Mouse (Mus musculus): ENCODE results near the gene Jakmip3. TPM values are rescaled to one million over a fixed set of nuclear protein-coding genes. Genes with fewer than 3 reads are reported as not detected.

Gene Jakmip3
- polyA plus RNA-seq (2015; fragmentation: Nextera tagmentation; extraction: Ambion mirVana), result 1.2 and 2.2 TPM in 2 replicates

DNA sequence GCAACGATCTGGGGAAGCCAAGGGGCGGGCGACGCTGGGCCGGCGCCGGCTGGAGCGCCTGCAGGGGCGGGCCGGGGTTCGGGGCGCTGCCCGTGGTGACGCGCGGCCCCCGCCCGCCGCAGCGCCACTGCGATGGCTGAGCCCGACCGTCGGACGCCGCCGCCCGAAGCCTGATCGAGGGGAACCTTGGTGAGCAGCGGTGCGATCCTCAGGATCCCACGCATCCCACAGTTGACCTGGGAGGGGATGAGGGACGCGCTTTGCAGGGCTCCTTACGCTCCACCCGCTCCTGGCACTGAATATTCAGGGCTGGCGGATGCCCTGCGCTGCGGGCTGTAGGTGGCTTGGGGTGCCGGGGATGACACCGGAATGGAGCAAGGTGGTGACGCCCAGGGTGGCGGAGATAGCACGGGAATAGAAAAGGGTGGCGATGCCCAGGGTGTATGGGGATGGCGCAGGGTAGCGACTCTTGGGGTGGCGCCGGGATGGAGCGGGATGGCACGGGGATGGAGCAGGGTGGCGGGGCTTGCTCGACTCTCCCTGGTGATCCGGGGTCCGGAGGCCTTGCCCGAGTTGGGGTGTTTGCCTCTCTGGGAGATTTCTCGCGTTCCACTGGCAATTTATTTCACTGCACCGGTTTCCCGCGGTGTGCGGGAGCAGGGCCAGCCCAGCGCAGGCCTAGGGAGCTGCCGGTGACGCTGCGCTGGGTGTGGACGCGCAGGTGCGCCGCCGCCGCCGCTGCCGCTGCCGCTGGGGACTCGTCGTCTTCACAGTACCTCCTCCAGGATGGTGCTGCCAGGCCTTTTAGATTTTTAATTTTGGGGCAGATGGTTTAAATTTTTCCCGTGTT is at the start of gene Jakmip3:
Gene Jakmip3, plus strand, starts transcription at position 119 of the 850 bp plus-strand sequence.
- Histone ChIP-seq H3K27me3 (peaks cover 70% of the 10 kb centered on the region), H3K4me2 (replicated peaks) (peak within 1 kb of the TSS; percentile 87), H3K9ac (replicated peaks) (peak within 1 kb of the TSS; percentile 68), H3K36me3 (no peaks in the 10 kb centered on the region), H3K4me3 (replicated peaks) (peak within 1 kb of the TSS; percentile 54), H3K9me3 (no peaks in the 10 kb centered on the region), H3K4me1 (replicated peaks) (peaks cover 13% of the 10 kb centered on the region; the same call in 1 of the 2 replicates), H3K27ac (no peak within 1 kb of the TSS)
- ATAC-seq, result peak; percentile 70
- under 1% methylated on average over 78 of the region's 78 CpGs for WGBS

DNA sequence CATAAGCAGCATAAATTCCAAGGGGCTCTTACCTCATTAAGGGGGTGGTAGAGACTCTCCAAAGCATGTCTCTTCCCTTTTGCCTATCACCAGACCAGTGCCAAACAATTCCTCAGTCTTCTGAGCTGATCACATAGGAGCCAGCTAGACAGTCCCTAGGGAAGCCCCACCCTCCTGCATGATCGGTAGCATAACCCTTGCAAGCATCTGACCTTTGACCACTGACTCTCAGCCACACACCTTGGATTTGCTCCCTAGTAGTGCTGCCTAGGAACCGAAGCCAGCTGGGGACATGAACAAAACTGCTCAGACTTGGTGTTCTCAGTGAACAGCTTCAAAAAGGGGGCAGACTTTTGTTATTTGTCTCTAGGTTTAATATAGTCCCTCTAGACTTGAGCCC is 42.4 kb upstream of the Jakmip3 start:
- H3K27ac ChIP-seq, result no peak overlapping the region
- H3K36me3 ChIP-seq, result peaks cover 28% of the 10 kb centered on the region
- no peaks in the 10 kb centered on the region for H3K27me3 ChIP-seq
- 73% methylated on average over 2 of the region's 2 CpGs for WGBS
- no peak overlapping the region for H3K4me2 ChIP-seq (replicated peaks)
- ATAC-seq, result no peak
- no peak overlapping the region for H3K9ac ChIP-seq (replicated peaks)
- no peaks in the 10 kb centered on the region for H3K4me1 ChIP-seq (replicated peaks)
- H3K4me3 ChIP-seq (replicated peaks), result no peak overlapping the region
- no peaks in the 10 kb centered on the region for H3K9me3 ChIP-seq

DNA sequence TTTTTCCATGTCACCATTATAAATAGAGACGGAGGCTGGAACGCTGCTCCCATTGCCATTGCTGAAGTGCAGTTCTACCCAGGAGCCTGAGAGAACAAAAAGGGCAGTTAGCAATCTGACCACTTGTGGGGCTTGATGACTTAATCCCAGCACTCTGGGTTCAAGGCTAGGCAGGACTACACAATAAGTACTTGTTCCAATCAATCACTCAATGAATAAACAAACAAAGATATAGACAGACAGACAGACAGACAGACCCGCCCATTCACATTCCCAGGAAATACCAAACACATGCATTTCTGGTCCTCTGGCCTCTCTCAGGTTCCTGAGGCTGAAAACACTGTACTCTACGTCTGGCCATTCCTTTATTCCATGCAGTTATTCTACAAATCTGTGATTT is 41.8 kb upstream of the Jakmip3 start:
- Histone ChIP-seq H3K4me3 (replicated peaks) (no peak overlapping the region), H3K4me2 (replicated peaks) (no peak overlapping the region), H3K4me1 (replicated peaks) (no peaks in the 10 kb centered on the region), H3K9me3 (no peaks in the 10 kb centered on the region), H3K27ac (no peak overlapping the region), H3K27me3 (no peaks in the 10 kb centered on the region), H3K9ac (replicated peaks) (no peak overlapping the region), H3K36me3 (peaks cover 24% of the 10 kb centered on the region)
- 82% methylated on average over 4 of the region's 4 CpGs for WGBS
- no peak for ATAC-seq

DNA sequence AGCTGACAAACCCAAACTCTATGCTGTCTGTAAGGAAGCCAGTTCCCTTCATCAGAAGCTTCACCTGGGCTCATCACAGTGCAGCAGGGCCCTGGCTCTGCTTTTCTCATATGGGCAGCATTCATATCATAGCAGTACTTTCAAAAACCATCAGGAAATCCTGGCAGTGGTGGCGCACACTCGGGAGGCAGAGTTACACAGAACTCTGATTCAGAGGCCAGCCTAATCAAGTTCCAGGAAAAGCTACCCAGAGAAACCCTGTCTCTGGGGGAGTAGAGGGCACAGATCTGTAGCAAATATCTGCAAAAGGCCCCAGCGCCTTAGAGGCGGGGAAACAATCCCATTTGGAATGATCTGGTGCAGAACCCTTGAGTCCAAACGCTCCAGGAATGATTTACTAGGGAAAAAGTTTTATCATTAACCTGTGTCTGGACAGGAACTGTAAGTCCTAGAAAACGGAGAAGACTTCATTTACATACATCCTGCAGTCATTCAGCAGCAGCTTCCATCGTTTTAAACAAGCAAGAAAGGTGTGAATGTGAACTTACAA is 36.6 kb upstream of the Jakmip3 start:
- 87% methylated on average over 7 of the region's 7 CpGs for WGBS
- no peak overlapping the region for H3K9ac ChIP-seq (replicated peaks)
- peaks cover 25% of the 10 kb centered on the region for H3K4me1 ChIP-seq (replicated peaks)
- no peak overlapping the region for H3K4me3 ChIP-seq (replicated peaks)
- H3K36me3 ChIP-seq, result no peaks in the 10 kb centered on the region
- no peak for ATAC-seq
- H3K27me3 ChIP-seq, result no peaks in the 10 kb centered on the region
- no peaks in the 10 kb centered on the region for H3K9me3 ChIP-seq
- no peak overlapping the region for H3K27ac ChIP-seq
- no peak overlapping the region for H3K4me2 ChIP-seq (replicated peaks)

DNA sequence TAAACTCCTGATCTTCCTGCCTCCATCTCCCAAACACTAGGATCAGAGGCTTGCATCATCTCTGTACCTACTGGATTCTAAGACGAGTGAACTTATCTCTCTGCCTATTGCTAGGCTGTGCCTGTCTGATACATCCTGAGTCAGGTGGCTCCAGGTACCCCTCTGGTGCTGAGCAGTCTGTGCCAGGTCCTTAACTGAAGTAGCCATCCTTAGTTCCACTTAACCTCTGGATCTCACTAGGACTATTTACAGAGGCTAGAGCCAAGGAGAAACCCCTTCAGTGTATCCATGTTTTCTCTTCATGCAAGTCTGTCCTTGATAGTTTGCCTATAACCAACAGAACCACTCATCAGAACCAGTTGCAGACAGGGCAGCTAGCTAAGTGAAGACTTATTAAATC is 34.1 kb upstream of the Jakmip3 start:
- H3K9ac ChIP-seq (replicated peaks), result no peak overlapping the region
- peaks cover 33% of the 10 kb centered on the region for H3K4me1 ChIP-seq (replicated peaks)
- peaks cover 8% of the 10 kb centered on the region for H3K27me3 ChIP-seq
- H3K27ac ChIP-seq, result no peak overlapping the region
- peak overlapping the region; percentile 34 for H3K4me2 ChIP-seq (replicated peaks)
- 78% methylated on average over 1 of the region's 1 CpGs for WGBS
- no peaks in the 10 kb centered on the region for H3K36me3 ChIP-seq
- no peaks in the 10 kb centered on the region for H3K9me3 ChIP-seq
- no peak for ATAC-seq
- no peak overlapping the region for H3K4me3 ChIP-seq (replicated peaks)

DNA sequence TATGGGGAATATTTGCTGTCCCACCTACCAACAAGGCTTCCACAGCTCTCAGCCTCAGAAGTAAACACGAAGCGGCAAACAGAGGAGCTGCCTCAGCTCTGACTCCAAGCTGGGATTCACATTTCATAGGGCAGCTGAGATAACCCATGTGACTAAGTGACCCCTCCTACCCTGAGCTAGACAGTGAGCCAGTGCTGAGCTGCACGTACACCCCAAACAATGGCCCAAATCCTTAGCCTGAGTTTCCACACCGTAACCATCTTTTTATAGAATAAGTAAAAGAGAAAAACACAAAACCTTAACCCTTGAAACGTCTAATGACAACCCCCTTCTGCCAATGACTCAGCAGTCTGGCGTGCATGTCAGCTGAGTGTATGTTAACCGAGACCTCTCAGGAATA is 33.5 kb upstream of the Jakmip3 start:
- no peak for ATAC-seq
- Histone ChIP-seq H3K9me3 (no peaks in the 10 kb centered on the region), H3K36me3 (no peaks in the 10 kb centered on the region), H3K4me2 (replicated peaks) (peak overlapping the region; percentile 34), H3K27ac (no peak overlapping the region), H3K4me1 (replicated peaks) (peaks cover 33% of the 10 kb centered on the region), H3K27me3 (peaks cover 13% of the 10 kb centered on the region), H3K9ac (replicated peaks) (0 out of 2 replicates have a peak overlapping the region, but pooled peaks have one; percentile 20), H3K4me3 (replicated peaks) (no peak overlapping the region)
- WGBS, result 9% methylated on average over 7 of the region's 7 CpGs

DNA sequence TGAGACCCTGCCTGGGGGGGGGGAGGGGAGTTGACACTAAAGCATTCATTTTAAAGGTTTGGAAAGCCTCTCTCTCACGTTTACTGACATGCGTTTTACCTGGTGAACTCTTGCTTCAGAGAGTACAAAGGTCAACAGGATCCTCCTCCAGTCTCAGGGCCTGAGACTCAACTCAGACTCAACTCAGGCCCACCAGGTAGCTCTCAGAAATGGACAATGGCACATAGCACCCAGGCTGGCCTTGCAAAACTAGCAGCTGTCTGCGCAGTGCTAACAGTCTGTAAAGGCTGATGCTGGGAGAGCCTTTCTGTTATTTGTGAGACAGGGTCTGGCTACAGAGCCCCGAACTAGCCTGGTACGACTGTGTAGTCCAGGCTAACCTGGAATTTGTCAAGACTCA is 32.6 kb upstream of the Jakmip3 start:
- Histone ChIP-seq H3K4me1 (replicated peaks) (peaks cover 33% of the 10 kb centered on the region), H3K4me2 (replicated peaks) (peak overlapping the region; percentile 79), H3K4me3 (replicated peaks) (no peak overlapping the region), H3K9ac (replicated peaks) (0 out of 2 replicates have a peak overlapping the region, but pooled peaks have one; percentile 16), H3K9me3 (no peaks in the 10 kb centered on the region), H3K27me3 (peaks cover 13% of the 10 kb centered on the region), H3K27ac (no peak overlapping the region), H3K36me3 (no peaks in the 10 kb centered on the region)
- WGBS, result 57% methylated on average over 5 of the region's 5 CpGs
- no peak for ATAC-seq

DNA sequence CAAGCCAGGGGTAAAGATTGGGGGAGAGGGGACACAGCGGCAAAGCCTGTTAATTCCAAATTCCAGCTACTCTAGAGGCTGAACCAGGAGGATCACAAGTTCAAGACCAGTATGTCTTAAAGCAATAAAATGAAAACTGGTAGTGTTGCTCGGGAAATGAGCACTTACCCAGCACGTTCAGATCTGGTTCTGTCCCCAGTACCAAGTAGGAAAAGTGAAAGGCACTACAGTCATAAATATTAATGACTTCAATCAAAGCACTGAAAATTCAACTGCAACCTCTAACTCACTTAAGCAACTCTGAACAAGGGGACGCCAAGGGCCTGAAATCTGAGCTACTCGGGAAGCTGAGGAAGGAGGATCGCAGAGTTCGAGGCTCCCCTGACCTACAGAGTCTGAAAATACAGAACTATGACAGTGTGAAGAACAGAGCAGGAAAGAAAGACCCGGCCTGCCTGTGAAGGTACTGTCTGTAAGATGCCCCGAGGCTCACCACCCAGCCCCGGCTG is 31.7 kb upstream of the Jakmip3 start:
- no peaks in the 10 kb centered on the region for H3K36me3 ChIP-seq
- H3K9me3 ChIP-seq, result no peaks in the 10 kb centered on the region
- H3K9ac ChIP-seq (replicated peaks), result peak overlapping the region; percentile 87
- H3K4me3 ChIP-seq (replicated peaks), result peak overlapping the region; percentile 76
- peaks cover 13% of the 10 kb centered on the region for H3K27me3 ChIP-seq
- no peak; the same call in 1 of the 2 replicates for ATAC-seq
- peak overlapping the region; percentile 58 for H3K27ac ChIP-seq
- 2% methylated on average over 10 of the region's 10 CpGs for whole genome bisulfite sequencing
- peak overlapping the region; percentile 79 for H3K4me2 ChIP-seq (replicated peaks)
- H3K4me1 ChIP-seq (replicated peaks), result peaks cover 33% of the 10 kb centered on the region

DNA sequence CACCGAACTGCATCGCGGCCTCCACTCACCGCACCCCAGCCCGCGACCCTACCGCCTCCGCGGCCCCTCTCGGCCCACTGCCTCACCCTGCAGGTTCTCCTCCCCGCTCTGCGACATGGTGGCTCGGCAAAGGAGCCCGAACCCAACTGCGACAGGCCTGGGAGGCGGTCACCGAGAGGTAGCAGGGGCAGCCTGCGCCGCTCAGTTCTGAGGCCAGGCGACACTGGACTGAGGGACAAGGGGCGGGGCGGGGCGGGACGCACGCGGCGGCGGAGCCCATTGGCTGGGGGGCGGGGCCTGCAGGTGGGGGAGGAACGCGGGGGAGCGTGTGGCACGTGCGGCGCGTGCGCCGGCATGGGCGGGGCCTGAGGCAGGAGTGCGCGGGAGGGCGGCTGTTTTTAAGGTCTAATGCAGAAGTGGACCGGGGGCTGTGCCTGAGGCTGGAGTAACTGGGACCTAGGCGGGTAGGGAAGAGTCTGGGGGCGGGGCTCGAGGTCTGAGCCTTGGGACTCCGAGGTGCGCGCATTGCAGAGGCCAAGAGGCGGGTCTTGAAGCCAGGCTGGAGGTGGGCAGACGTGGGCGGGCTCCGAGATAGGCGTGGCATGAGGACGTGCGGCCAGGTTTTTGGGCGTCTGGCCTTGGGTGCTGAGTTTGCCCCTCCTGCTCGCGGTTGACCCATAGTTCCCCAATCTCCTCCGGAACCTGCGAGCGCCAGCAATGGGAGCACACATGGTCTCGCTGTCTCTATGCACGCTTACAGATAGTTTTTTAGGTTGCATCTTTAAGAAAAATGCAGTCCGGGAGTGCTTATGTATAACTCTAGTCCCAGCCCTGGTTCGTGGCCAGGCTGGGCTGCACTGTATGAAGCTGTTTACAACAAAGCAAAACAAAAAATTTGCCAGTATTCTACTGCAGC is 31.0 kb upstream of the Jakmip3 start, which contains the start of gene Bnip3:
Gene Bnip3, minus strand, starts transcription at position 243 of the 916 bp plus-strand sequence.
- H3K4me3 ChIP-seq (replicated peaks), result peak within 1 kb of the TSS; percentile 76
- peak within 1 kb of the TSS; percentile 87 for H3K9ac ChIP-seq (replicated peaks)
- H3K9me3 ChIP-seq, result no peaks in the 10 kb centered on the region
- H3K36me3 ChIP-seq, result no peaks in the 10 kb centered on the region
- WGBS, result under 1% methylated on average over 66 of the region's 66 CpGs
- peaks cover 13% of the 10 kb centered on the region for H3K27me3 ChIP-seq
- peaks cover 33% of the 10 kb centered on the region for H3K4me1 ChIP-seq (replicated peaks)
- peak within 1 kb of the TSS; percentile 79 for H3K4me2 ChIP-seq (replicated peaks)
- ATAC-seq, result peak; percentile 96
- peak within 1 kb of the TSS; percentile 58 for H3K27ac ChIP-seq

DNA sequence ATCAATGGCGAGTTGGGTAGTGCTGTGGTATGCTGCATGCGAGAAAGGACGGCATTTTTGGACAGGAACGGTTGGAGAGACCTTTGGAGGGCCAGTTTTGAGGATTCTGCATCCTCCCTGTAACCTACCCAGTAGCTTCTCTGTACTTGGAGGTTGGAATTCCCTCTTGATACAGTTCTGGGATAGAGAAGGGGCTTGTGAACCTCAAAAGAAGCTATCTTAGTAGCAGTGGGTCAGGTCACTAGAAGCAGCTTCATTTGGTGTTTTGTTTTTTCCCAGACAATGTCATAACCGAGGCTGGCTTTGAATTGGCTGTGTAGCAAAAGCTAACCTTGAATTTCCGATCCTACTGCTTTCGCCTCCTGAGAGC is 30.4 kb upstream of the Jakmip3 start:
- Histone ChIP-seq H3K4me2 (replicated peaks) (peak overlapping the region; percentile 79), H3K9ac (replicated peaks) (peak overlapping the region; percentile 87), H3K4me3 (replicated peaks) (peak overlapping the region; percentile 76), H3K27me3 (peaks cover 13% of the 10 kb centered on the region), H3K27ac (0 out of 2 replicates have a peak overlapping the region, but pooled peaks have one; percentile 30), H3K9me3 (no peaks in the 10 kb centered on the region), H3K36me3 (no peaks in the 10 kb centered on the region), H3K4me1 (replicated peaks) (peaks cover 33% of the 10 kb centered on the region)
- no peak for ATAC-seq
- WGBS, result 21% methylated on average over 7 of the region's 7 CpGs

DNA sequence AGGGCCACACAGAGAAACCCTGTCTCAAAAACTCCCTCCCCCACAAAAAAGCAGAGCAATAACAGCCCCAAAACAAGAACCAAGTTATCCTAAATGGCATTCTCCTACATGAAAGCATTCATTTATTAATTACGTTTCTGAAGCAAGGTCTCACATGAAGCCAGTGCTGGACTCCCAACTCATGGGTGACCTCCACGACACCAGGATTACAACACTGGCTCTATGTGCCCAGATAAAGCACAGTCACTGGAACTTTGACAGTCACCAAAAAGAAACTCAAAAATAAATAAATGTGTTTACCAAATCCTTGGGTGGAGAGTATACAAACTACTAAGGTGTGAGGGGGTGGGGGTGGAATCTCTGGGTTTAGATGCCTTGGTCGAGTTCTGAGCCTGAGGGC is 26.9 kb upstream of the Jakmip3 start:
- 76% methylated on average over 3 of the region's 3 CpGs for WGBS
- H3K4me2 ChIP-seq (replicated peaks), result no peak overlapping the region

More for the DNA sequence above, 26.9 kb upstream of the Jakmip3 start:
- no peak for ATAC-seq
- Histone ChIP-seq H3K9me3 (no peaks in the 10 kb centered on the region), H3K36me3 (no peaks in the 10 kb centered on the region), H3K27me3 (peaks cover 13% of the 10 kb centered on the region), H3K9ac (replicated peaks) (no peak overlapping the region), H3K4me3 (replicated peaks) (no peak overlapping the region), H3K27ac (no peak overlapping the region), H3K4me1 (replicated peaks) (peaks cover 11% of the 10 kb centered on the region)

All from midbrain, embryonic 13.5 days (tissue).